Mouse (Mus musculus) lung, postnatal 36 days (tissue): ENCODE results near the gene Alox15.

ENCODE experiments used
- DNase-seq: peaks from one replicate; pipeline ENCODE4 v3.0.0; 2022; ENCODE audit warnings: mixed read lengths

Alox15 gene

DNA sequence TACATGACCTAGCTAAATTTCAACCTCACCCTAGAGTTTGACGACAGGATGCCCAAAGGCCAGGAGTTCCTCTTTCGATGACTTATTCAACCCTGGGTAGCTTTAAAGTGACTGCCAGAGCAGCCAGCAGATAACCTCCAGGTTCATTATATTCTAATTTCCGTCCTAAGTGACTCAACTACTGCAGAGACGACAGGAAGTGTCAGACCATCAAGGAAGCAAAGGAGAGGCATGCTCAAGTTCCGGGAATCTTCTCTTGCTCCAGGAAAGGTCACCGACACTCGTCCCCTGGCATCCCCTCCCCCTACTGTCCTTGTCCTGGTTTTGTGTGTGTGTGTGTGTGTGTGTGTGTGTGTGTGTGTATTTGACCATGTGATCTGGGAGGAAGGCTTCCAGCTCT is 45.7 kb downstream of the Alox15 start:
- DNase-seq = peak; percentile 13

DNA sequence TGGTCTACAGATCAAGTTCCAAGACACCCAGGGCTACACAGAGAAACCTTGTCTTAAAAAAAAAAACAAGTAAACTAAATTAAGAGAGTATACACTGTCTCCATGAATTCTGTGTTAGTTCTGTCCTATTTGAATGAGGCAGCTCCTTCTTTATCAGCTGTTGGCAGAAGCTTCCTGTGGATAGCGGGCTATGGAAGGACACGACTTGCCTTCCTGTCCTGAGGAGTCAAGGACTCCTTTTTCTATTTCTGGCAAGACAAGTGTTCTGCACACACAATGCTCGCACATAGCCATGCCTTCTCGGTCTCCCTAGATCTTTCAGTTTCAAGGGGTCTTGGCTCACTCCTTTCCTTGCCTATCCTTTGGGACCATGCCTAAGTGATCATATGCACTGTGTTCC is 49.5 kb downstream of the Alox15 start:
- DNase-seq = peak; percentile 26

DNA sequence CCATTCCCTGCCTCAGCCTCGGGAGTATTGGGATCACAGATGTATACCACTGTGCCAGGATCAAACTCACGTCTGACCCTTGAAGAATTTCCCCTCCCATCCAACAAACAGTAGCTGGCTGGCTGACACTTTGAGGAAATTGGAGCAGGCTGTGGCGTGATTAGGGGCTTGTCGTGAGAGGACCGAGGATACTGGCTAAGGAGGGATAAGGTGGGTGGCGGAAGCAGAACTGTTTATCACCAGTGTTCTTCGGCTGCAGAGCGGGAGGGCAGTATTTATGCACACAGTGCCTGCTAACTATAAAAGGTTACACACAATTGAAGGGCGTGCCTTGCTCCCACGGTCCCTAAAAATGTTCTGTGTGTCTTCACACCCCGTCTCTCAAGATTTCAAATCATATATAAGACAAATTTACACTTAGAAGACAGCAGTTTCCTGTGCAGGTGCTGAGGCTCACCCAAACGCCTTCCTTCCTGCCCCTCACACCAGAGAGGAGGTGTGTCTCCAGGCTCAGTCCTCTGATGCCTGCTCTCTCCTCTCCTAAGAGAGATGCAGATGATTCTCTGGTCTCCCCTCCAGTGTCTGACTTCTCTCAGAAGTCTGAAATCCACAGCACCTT is 53.9 kb downstream of the Alox15 start:
- DNase-seq = peak; percentile 19

DNA sequence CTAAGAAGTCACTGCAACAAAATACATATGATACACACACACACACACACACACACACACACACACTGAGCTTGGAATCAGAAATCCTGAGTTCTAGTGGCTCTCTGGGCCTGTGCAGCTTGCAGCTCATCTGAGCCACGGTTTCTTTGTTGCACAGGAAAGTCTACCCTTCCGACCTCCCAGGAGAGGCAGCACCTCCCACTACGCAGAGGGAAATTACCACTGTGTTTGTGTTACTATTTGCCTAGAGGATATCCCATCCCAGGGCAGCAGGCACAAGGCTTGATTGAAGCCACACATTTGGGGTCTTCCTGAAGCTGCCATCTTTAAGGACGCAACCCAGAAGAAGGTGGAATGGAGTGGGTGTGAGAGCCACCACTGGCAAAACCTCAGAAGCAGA is 54.4 kb downstream of the Alox15 start:
- no peak for DNase-seq
